Mouse (Mus musculus) olfactory bulb, adult 2 months (tissue): ENCODE data around the gene Twnk.

Experiments used
- CTCF ChIP-seq: fragments of 200-500 bp; IDR thresholded peaks from 2 replicates; pipeline ENCODE4 v1.5.1; 2012; ENCODE audit warnings: low read depth, mild to moderate bottlenecking, low read length, moderate library complexity; ENCODE audit not compliant: insufficient read depth
- POLR2A ChIP-seq: fragments of 200-500 bp; IDR thresholded peaks from 2 replicates; pipeline ENCODE4 v1.6.1; 2012; ENCODE audit warnings: mild to moderate bottlenecking, low read depth, low read length, moderate library complexity; ENCODE audit not compliant: insufficient read depth

- TF ChIP-seq CTCF: no peak
- no peak for TF ChIP-seq POLR2A
Measured at GRCm38 (mm10) chr19:45021362-45021761, 15.9 kb downstream of the Twnk start.
